Mouse (Mus musculus) hindbrain, embryonic 10.5 days (tissue): ENCODE data around the gene Nudt16. TPM values are rescaled to one million over a fixed set of nuclear protein-coding genes. Genes with fewer than 3 reads are reported as not detected.

ENCODE experiments used
- polyA plus RNA-seq: library from polyadenylated mRNA; unstranded; fragments of >200 nt; fragmentation: Nextera tagmentation; extraction: Ambion mirVana; gene quantifications from 2 replicates; pipeline ENCODE4 v1.2.1, GENCODE M21; 2016

Gene Nudt16
- polyA plus RNA-seq, 1 experiment from 2014 or later = 14.0 TPM

Other genes starting within 250 kb of the Nudt16 start
- 101 and 110 TPM in 2 replicates for gene Mrpl3, start 78.6 kb downstream of the Nudt16 start, polyA plus RNA-seq
- gene 1700080E11Rik, start 13.3 kb upstream of the Nudt16 start, polyA plus RNA-seq = not detected in 2 replicates